Mouse (Mus musculus): Measurements from ENCODE around the gene Asb18.

DNA sequence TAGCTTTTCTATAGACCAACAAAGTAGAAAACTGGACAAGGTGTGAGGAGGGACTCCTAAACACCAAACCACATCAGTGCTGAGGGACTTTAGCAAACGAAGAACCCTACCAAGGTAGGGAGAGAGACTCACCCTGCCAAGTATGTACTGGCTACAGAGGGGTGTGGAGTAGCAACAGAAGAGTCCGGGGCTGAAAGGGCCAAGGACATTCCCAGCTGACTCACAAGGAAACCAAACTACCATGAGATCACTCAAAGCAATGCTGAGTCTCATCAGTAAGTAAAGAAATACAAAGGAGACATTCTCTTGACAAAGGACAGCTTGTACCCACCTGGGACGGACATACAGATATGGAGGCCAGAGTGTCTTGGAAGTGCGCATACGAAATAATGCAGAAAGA is 5.9 kb upstream of the Asb18 start:
- TF ChIP-seq CTCF (IDR thresholded peaks at IDR 0.05; ENCODE audit: low read depth): no peak
- no peak for TF ChIP-seq EP300 (IDR thresholded peaks at IDR 0.05; ENCODE audit: low read depth)

All from liver, postnatal 0 days (tissue).